Mouse (Mus musculus) neutrophil, adult 83 days (primary cell): Measurements from ENCODE around the gene Rhbdd3. TPM values are rescaled to one million over a fixed set of nuclear protein-coding genes. Genes with fewer than 3 reads are reported as not detected.

Experiments used
- total RNA-seq, 2 experiments: library from RNA; stranded (reverse); gene quantifications; one replicate each; pipeline ENCODE4 v1.2.4; 2023

Rhbdd3 gene
- 1 to 10 TPM; 7.1 to 7.8 TPM for total RNA-seq

DNA sequence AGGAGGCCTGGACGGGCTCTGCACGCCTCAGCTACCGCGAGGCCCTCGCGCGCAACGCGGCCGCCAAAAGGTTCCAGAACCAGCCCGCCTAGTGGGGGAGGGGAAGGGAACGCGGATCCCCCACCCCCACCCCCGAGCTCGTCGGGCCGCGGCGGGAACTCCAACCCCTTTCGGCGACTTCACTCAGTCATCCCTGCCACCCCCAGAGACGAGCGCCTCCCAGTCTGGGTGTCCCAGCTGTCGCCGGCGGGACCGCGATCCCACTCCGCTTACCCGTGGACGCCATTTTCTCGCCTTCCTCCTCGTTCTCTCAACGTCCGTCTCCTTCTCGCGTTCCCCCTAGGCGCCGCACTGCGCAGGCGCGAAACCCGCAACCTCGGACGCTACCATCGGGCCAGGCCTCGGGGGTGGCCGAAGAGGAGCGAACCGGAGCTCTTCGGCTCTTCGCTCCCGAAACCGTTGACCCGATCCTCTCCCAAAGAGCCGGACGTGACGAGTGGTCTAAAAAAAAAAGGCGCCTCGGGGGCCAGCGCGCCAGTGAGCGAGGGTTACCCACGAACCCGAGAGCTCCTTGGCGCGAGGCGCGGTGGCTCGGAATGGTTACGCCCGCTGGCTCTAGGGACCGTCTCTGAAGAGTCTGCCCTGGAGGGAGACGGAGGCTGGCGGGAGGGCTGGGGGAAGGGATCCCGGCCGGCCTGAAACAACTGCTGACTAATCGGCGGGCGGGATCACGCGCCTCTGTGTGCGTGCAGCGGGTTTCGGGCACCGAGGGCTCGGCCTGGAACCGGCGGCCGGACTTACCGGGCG is at the start of gene Rhbdd3, which contains the start of gene Ewsr1:
Gene Rhbdd3 (plus strand): TSS at position 191 of the 807 bp plus-strand sequence.
Gene Ewsr1 (minus strand): TSS at position 531 of the 807 bp plus-strand sequence.

DNA sequence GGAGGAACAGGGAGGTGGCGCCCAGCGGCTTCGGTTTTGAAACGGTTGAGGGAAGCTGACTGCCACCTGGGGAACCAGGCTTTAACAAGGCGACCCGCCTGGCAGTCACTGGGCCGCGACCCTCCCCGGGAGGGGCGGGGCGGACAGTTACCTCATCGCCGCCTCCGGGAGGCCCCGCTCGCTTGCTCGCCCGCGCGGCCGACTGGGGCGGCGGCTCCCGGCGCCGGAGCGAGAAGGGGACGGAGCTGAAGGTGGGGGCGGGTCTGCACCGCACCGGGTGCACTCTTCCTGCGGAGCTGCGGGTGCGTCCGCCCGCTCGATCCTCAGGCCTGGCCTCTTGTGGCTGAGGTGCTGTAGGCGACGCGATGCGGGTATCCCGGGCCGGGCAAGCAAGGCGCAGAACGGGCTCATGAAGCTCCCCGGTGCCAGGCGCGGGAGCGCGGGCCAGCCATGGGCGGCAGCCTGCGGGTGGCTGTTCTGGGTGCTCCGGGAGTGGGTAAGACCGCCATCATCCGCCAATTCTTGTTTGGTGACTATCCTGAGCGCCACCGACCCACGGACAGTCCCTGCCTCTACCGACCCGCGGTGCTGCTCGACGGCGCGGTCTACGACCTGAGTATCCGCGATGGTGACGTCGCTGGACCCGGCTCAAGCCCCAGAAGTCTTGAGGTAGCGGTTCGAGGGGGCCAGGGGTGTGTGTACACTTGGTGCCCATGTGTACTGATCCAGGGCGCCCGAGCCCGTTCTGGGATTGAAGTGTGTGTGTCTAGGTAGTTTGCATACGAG is 40.7 kb upstream of the Rhbdd3 start, which contains the start of gene Rasl10a:
Gene Rasl10a (plus strand): TSS at position 273 of the 786 bp plus-strand sequence.

GRCm38 (mm10) chr11:5065056-5065821 is 33.5 kb upstream of the Rhbdd3 start, which contains the start of gene Gas2l1:
Gas2l1 (minus strand) TSS chr11:5065327.

GRCm38 (mm10) chr11:5151680-5152337 is 53.1 kb downstream of the Rhbdd3 start, which contains the start of gene Emid1:
Emid1 (minus strand) TSS chr11:5152257.

Other genes starting within 250 kb of the Rhbdd3 start
- 10 to 100 TPM; 21.4 to 24.7 TPM for gene Nf2, start 249.4 kb upstream of the Rhbdd3 start, total RNA-seq
- gene Nipsnap1, start 225.0 kb upstream of the Rhbdd3 start, total RNA-seq = 1 to 10 TPM; 2.8 to 2.9 TPM
- gene Thoc5, start 203.6 kb upstream of the Rhbdd3 start, total RNA-seq = 10 to 100 TPM; 17.4 to 18.5 TPM
- under 1 TPM; 0.09 to 0.31 TPM for gene Nefh, start 150.9 kb upstream of the Rhbdd3 start, total RNA-seq
- gene Ap1b1, start 112.1 kb upstream of the Rhbdd3 start, total RNA-seq = 10 to 100 TPM; 42.7 to 60.1 TPM
- gene Rasl10a, start 40.8 kb upstream of the Rhbdd3 start, total RNA-seq = under 1 TPM; 0.51 to 0.81 TPM
- 1 to 10 TPM; 3.4 to 3.8 TPM for gene Gas2l1, start 33.6 kb upstream of the Rhbdd3 start, total RNA-seq
- 100 to 1,000 TPM; 312 to 319 TPM for gene Ewsr1, start 340 bp downstream of the Rhbdd3 start, total RNA-seq
- gene Emid1, start 53.3 kb downstream of the Rhbdd3 start, total RNA-seq = 1 to 10 TPM; 1.2 to 2.1 TPM
- 1 to 10 TPM; 5.2 to 6.7 TPM for gene Kremen1, start 162.6 kb downstream of the Rhbdd3 start, total RNA-seq